Mouse (Mus musculus) ES-Bruce4 (cell line): ENCODE results near the gene Map3k4. TPM values are rescaled to one million over a fixed set of nuclear protein-coding genes. Genes with fewer than 3 reads are reported as not detected.
A peak's percentile ranks its signal among the peaks of the same experiment; 100 is the strongest.

ENCODE experiments used
- H3K27ac ChIP-seq: 2 replicates; pipeline ENCODE4 v1.5.1; 2012; ENCODE audit warnings: low read length, inconsistent platforms; ENCODE audit not compliant: insufficient read depth
- H3K27me3 ChIP-seq: 2 replicates; pipeline ENCODE4 v1.6.1; 2012; ENCODE audit warnings: mild to moderate bottlenecking, low read length, inconsistent platforms; ENCODE audit not compliant: control insufficient read depth, poor library complexity, insufficient read depth, severe bottlenecking
- H3K36me3 ChIP-seq: 2 replicates; pipeline ENCODE4 v1.6.1; 2012; ENCODE audit warnings: inconsistent platforms, mild to moderate bottlenecking, low read length, moderate library complexity; ENCODE audit not compliant: control insufficient read depth, poor library complexity, insufficient read depth, severe bottlenecking
- H3K4me1 ChIP-seq: one replicate; pipeline ENCODE4 v1.8.1; 2011; ENCODE audit warnings: low read length; ENCODE audit not compliant: control insufficient read depth, insufficient read depth
- H3K4me3 ChIP-seq: 2 replicates; pipeline ENCODE4 v1.5.1; 2011; ENCODE audit warnings: low read depth, mild to moderate bottlenecking, low read length
- H3K9ac ChIP-seq: 2 replicates; pipeline ENCODE4 v1.6.1; 2012; ENCODE audit warnings: low read depth, mild to moderate bottlenecking, inconsistent platforms; ENCODE audit not compliant: poor library complexity, severe bottlenecking
- H3K9me3 ChIP-seq: replicated peaks from 2 replicates; pipeline ENCODE4 v1.6.1; 2012; ENCODE audit warnings: mild to moderate bottlenecking, low read length, inconsistent platforms; ENCODE audit not compliant: control insufficient read depth, poor library complexity, insufficient read depth, severe bottlenecking
- CTCF ChIP-seq: IDR thresholded peaks from one replicate; pipeline ENCODE4 v1.8.1; 2011; ENCODE audit warnings: low read depth, low read length
- EP300 ChIP-seq: IDR thresholded peaks from 2 replicates; pipeline ENCODE4 v1.6.1; 2011; ENCODE audit warnings: low read depth, low read length; ENCODE audit not compliant: insufficient read depth
- POLR2A ChIP-seq: IDR thresholded peaks from one replicate; pipeline ENCODE4 v1.8.1; 2011; ENCODE audit warnings: low read length; ENCODE audit not compliant: insufficient read depth
- polyA plus RNA-seq: library from polyadenylated mRNA; stranded (reverse); fragments of >200 nt; gene quantifications from 2 replicates; pipeline ENCODE4 v1.2.4, GENCODE M21; 2011; ENCODE audit warnings: low read depth; ENCODE audit not compliant: missing spikeins, insufficient read depth, insufficient read length

Gene Map3k4
- polyA plus RNA-seq, 1 experiment, result 44.3 TPM

DNA sequence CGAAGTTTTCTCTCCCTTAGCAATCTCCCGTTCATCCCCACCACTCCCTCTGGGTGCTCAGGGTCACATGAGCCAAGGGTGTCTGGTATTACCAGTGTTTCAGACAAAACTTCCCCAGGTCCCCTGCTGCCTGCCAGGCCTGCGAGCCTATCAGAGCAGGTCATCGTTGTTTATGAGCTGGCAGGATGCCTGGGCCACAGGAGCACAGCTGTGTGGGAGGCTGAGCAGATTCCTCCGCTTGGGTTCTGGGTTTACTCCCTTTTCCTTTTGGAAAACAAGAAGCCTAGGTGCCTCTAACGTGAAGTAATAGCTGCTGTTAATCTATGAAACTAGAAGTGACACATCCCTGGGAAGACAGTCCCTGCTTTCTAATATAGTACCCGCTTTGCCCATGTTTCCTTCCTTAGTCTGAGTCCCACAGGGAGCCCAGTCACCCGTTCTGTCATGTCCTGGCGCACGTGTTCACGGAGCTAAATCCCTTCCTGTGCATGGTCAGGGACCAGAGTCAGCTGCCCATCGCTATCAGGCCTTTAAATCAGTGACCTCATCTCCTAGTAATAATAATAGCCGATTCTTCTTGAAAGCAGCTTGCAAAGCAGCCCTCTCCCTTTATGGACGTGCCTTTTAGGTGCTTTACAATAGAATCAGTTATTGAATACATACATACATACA is 9.4 kb upstream of the Map3k4 start:
- no peak for TF ChIP-seq CTCF
- no peak for TF ChIP-seq POLR2A
- no peak for TF ChIP-seq EP300
- no peaks in the 10 kb centered on the region for H3K36me3 ChIP-seq
- no peak overlapping the region for H3K27ac ChIP-seq
- no peak overlapping the region for H3K9ac ChIP-seq
- H3K4me3 ChIP-seq, result no peak overlapping the region
- H3K9me3 ChIP-seq, result no peaks in the 10 kb centered on the region
- H3K27me3 ChIP-seq, result no peaks in the 10 kb centered on the region
- H3K4me1 ChIP-seq, result no peaks in the 10 kb centered on the region

GRCm38 (mm10) chr17:12319786-12320185 is 1.2 kb upstream of the Map3k4 start:
- Histone ChIP-seq H3K36me3 (no peaks in the 10 kb centered on the region), H3K9ac (no peak overlapping the region), H3K27ac (no peak overlapping the region), H3K4me3 (no peak overlapping the region), H3K4me1 (no peaks in the 10 kb centered on the region), H3K9me3 (no peaks in the 10 kb centered on the region), H3K27me3 (no peaks in the 10 kb centered on the region)
- TF ChIP-seq EP300 (no peak), POLR2A (no peak), CTCF (no peak)

DNA sequence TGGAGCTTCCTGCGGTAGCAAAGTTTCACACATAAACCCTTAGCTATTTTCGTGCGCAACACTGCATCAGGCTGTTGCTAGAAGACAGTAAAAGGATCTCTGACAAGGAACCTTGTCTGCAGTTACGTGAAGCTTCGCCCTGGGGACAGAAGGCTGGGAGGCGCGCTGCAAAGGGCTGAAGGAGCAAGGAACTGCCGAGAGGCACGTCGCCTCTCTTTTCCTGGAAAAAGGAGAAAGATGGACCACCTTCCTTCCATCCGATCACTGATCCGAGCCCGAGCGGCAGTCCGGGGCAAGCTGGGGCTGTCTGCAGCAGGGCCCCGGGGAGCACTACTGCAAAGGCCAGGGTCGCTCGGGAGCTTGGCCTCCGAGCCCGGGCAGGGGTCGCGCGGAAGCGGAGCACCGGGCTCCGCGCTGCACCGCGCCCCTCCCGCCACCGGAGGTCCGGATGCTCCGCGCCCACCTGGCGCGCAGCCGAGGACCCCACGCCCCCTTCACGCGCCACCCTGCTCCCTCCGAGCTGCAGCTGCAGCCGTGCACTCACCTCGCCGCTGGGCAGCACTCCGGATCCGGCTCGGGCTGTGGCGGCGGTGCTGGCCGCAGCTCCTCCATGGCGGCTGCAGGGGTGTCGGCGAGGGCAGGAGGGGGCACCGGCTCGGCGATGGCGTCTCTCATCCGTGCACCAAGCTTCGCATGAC is 493 bp downstream of the Map3k4 start:
- H3K9ac ChIP-seq, result peak overlapping the region; percentile 51

GRCm38 (mm10) chr17:12317607-12317953 is 1.0 kb downstream of the Map3k4 start:
- Histone ChIP-seq H3K4me1 (no peaks in the 10 kb centered on the region), H3K36me3 (no peaks in the 10 kb centered on the region), H3K27ac (no peak overlapping the region), H3K9me3 (no peaks in the 10 kb centered on the region), H3K4me3 (peak overlapping the region; percentile 74), H3K9ac (peak overlapping the region; percentile 51), H3K27me3 (no peaks in the 10 kb centered on the region)
- TF ChIP-seq EP300 (no peak), CTCF (no peak), POLR2A (no peak)

More for the DNA sequence above, 493 bp downstream of the Map3k4 start:
- Histone ChIP-seq H3K9me3 (no peaks in the 10 kb centered on the region), H3K36me3 (no peaks in the 10 kb centered on the region), H3K27ac (no peak overlapping the region), H3K4me1 (no peaks in the 10 kb centered on the region), H3K27me3 (no peaks in the 10 kb centered on the region), H3K4me3 (peak overlapping the region; percentile 74)
- TF ChIP-seq CTCF (no peak), POLR2A (no peak), EP300 (no peak)

GRCm38 (mm10) chr17:12316251-12316650 is 2.3 kb downstream of the Map3k4 start:
- H3K27ac ChIP-seq, result no peak overlapping the region
- H3K4me1 ChIP-seq, result no peaks in the 10 kb centered on the region
- no peak overlapping the region for H3K4me3 ChIP-seq
- H3K36me3 ChIP-seq, result no peaks in the 10 kb centered on the region
- H3K9me3 ChIP-seq, result no peaks in the 10 kb centered on the region
- no peaks in the 10 kb centered on the region for H3K27me3 ChIP-seq
- no peak overlapping the region for H3K9ac ChIP-seq
- TF ChIP-seq CTCF (no peak), POLR2A (no peak), EP300 (no peak)

- no peak overlapping the region for H3K9ac ChIP-seq
- no peaks in the 10 kb centered on the region for H3K4me1 ChIP-seq
- TF ChIP-seq CTCF, result no peak
- TF ChIP-seq POLR2A, result no peak
- TF ChIP-seq EP300, result no peak
- no peak overlapping the region for H3K4me3 ChIP-seq
- H3K27ac ChIP-seq, result no peak overlapping the region
- H3K27me3 ChIP-seq, result no peaks in the 10 kb centered on the region
- no peaks in the 10 kb centered on the region for H3K9me3 ChIP-seq
- no peaks in the 10 kb centered on the region for H3K36me3 ChIP-seq
These were observed 6.3 kb downstream of the Map3k4 start for GRCm38 (mm10) chr17:12312248-12312647.
